Mouse (Mus musculus): ENCODE data around the gene Trabd2b. TPM values are rescaled to one million over a fixed set of nuclear protein-coding genes. Genes with fewer than 3 reads are reported as not detected.

Trabd2b gene
- polyA plus RNA-seq, 1 experiment: 0.63 TPM

GRCm38 (mm10) chr4:114593554-114594215 is 187.2 kb downstream of the Trabd2b start:
- Histone ChIP-seq H3K4me3 (ENCODE audit: low read depth, low read length) (no peak overlapping the region), H3K9ac (ENCODE audit: low read depth, poor library complexity, severe bottlenecking) (no peak overlapping the region), H3K27ac (ENCODE audit: insufficient read depth, low read length) (no peak overlapping the region), H3K27me3 (ENCODE audit: control insufficient read depth, insufficient read depth, low read length, poor library complexity, severe bottlenecking) (no peaks in the 10 kb centered on the region), H3K4me1 (ENCODE audit: control insufficient read depth, insufficient read depth, low read length) (no peaks in the 10 kb centered on the region), H3K36me3 (ENCODE audit: control insufficient read depth, insufficient read depth, low read length, poor library complexity, severe bottlenecking) (no peaks in the 10 kb centered on the region), H3K9me3 (replicated peaks; ENCODE audit: control insufficient read depth, insufficient read depth, low read length, poor library complexity, severe bottlenecking) (no peaks in the 10 kb centered on the region)
- TF ChIP-seq CTCF (IDR thresholded peaks at IDR 0.05; ENCODE audit: low read depth, low read length) (no peak), POLR2A (IDR thresholded peaks at IDR 0.05; ENCODE audit: insufficient read depth, low read length) (no peak), EP300 (IDR thresholded peaks at IDR 0.05; ENCODE audit: insufficient read depth, low read depth, low read length) (no peak)

GRCm38 (mm10) chr4:114595188-114595701 is 188.7 kb downstream of the Trabd2b start:
- Histone ChIP-seq H3K36me3 (ENCODE audit: control insufficient read depth, insufficient read depth, low read length, poor library complexity, severe bottlenecking) (no peaks in the 10 kb centered on the region), H3K9ac (ENCODE audit: low read depth, poor library complexity, severe bottlenecking) (no peak overlapping the region), H3K27me3 (ENCODE audit: control insufficient read depth, insufficient read depth, low read length, poor library complexity, severe bottlenecking) (no peaks in the 10 kb centered on the region), H3K27ac (ENCODE audit: insufficient read depth, low read length) (no peak overlapping the region), H3K4me1 (ENCODE audit: control insufficient read depth, insufficient read depth, low read length) (no peaks in the 10 kb centered on the region), H3K4me3 (ENCODE audit: low read depth, low read length) (no peak overlapping the region), H3K9me3 (replicated peaks; ENCODE audit: control insufficient read depth, insufficient read depth, low read length, poor library complexity, severe bottlenecking) (no peaks in the 10 kb centered on the region)
- no peak for TF ChIP-seq EP300 (IDR thresholded peaks at IDR 0.05; ENCODE audit: insufficient read depth, low read depth, low read length)
- no peak for TF ChIP-seq CTCF (IDR thresholded peaks at IDR 0.05; ENCODE audit: low read depth, low read length)
- no peak for TF ChIP-seq POLR2A (IDR thresholded peaks at IDR 0.05; ENCODE audit: insufficient read depth, low read length)

GRCm38 (mm10) chr4:114599121-114599520 is 192.6 kb downstream of the Trabd2b start:
- H3K4me3 ChIP-seq (ENCODE audit: low read depth, low read length): no peak overlapping the region
- TF ChIP-seq CTCF (IDR thresholded peaks at IDR 0.05; ENCODE audit: low read depth, low read length) (no peak), EP300 (IDR thresholded peaks at IDR 0.05; ENCODE audit: insufficient read depth, low read depth, low read length) (no peak), POLR2A (IDR thresholded peaks at IDR 0.05; ENCODE audit: insufficient read depth, low read length) (no peak)
- no peak overlapping the region for H3K27ac ChIP-seq (ENCODE audit: insufficient read depth, low read length)
- no peaks in the 10 kb centered on the region for H3K36me3 ChIP-seq (ENCODE audit: control insufficient read depth, insufficient read depth, low read length, poor library complexity, severe bottlenecking)
- no peak overlapping the region for H3K9ac ChIP-seq (ENCODE audit: low read depth, poor library complexity, severe bottlenecking)
- H3K9me3 ChIP-seq (replicated peaks; ENCODE audit: control insufficient read depth, insufficient read depth, low read length, poor library complexity, severe bottlenecking): no peaks in the 10 kb centered on the region
- H3K4me1 ChIP-seq (ENCODE audit: control insufficient read depth, insufficient read depth, low read length): no peaks in the 10 kb centered on the region
- H3K27me3 ChIP-seq (ENCODE audit: control insufficient read depth, insufficient read depth, low read length, poor library complexity, severe bottlenecking): no peaks in the 10 kb centered on the region

GRCm38 (mm10) chr4:114601201-114602009 is 194.9 kb downstream of the Trabd2b start:
- no peak overlapping the region for H3K4me3 ChIP-seq (ENCODE audit: low read depth, low read length)
- TF ChIP-seq POLR2A (IDR thresholded peaks at IDR 0.05; ENCODE audit: insufficient read depth, low read length): no peak
- TF ChIP-seq CTCF (IDR thresholded peaks at IDR 0.05; ENCODE audit: low read depth, low read length): no peak
- TF ChIP-seq EP300 (IDR thresholded peaks at IDR 0.05; ENCODE audit: insufficient read depth, low read depth, low read length): no peak
- no peak overlapping the region for H3K9ac ChIP-seq (ENCODE audit: low read depth, poor library complexity, severe bottlenecking)
- H3K27ac ChIP-seq (ENCODE audit: insufficient read depth, low read length): no peak overlapping the region
- no peaks in the 10 kb centered on the region for H3K27me3 ChIP-seq (ENCODE audit: control insufficient read depth, insufficient read depth, low read length, poor library complexity, severe bottlenecking)
- no peaks in the 10 kb centered on the region for H3K4me1 ChIP-seq (ENCODE audit: control insufficient read depth, insufficient read depth, low read length)
- no peaks in the 10 kb centered on the region for H3K36me3 ChIP-seq (ENCODE audit: control insufficient read depth, insufficient read depth, low read length, poor library complexity, severe bottlenecking)
- H3K9me3 ChIP-seq (replicated peaks; ENCODE audit: control insufficient read depth, insufficient read depth, low read length, poor library complexity, severe bottlenecking): no peaks in the 10 kb centered on the region

- Histone ChIP-seq H3K27ac (ENCODE audit: insufficient read depth, low read length) (no peak overlapping the region), H3K4me3 (ENCODE audit: low read depth, low read length) (no peak overlapping the region), H3K27me3 (ENCODE audit: control insufficient read depth, insufficient read depth, low read length, poor library complexity, severe bottlenecking) (no peaks in the 10 kb centered on the region), H3K4me1 (ENCODE audit: control insufficient read depth, insufficient read depth, low read length) (no peaks in the 10 kb centered on the region), H3K36me3 (ENCODE audit: control insufficient read depth, insufficient read depth, low read length, poor library complexity, severe bottlenecking) (no peaks in the 10 kb centered on the region), H3K9me3 (replicated peaks; ENCODE audit: control insufficient read depth, insufficient read depth, low read length, poor library complexity, severe bottlenecking) (no peaks in the 10 kb centered on the region), H3K9ac (ENCODE audit: low read depth, poor library complexity, severe bottlenecking) (no peak overlapping the region)
- TF ChIP-seq EP300 (IDR thresholded peaks at IDR 0.05; ENCODE audit: insufficient read depth, low read depth, low read length) (no peak), CTCF (IDR thresholded peaks at IDR 0.05; ENCODE audit: low read depth, low read length) (no peak), POLR2A (IDR thresholded peaks at IDR 0.05; ENCODE audit: insufficient read depth, low read length) (no peak)
These were observed 199.1 kb downstream of the Trabd2b start for GRCm38 (mm10) chr4:114605670-114606069.

GRCm38 (mm10) chr4:114607873-114608272 is 201.3 kb downstream of the Trabd2b start:
- H3K27me3 ChIP-seq (ENCODE audit: control insufficient read depth, insufficient read depth, low read length, poor library complexity, severe bottlenecking): no peaks in the 10 kb centered on the region
- no peaks in the 10 kb centered on the region for H3K9me3 ChIP-seq (replicated peaks; ENCODE audit: control insufficient read depth, insufficient read depth, low read length, poor library complexity, severe bottlenecking)

More at GRCm38 (mm10) chr4:114607873-114608272, 201.3 kb downstream of the Trabd2b start:
- no peak overlapping the region for H3K27ac ChIP-seq (ENCODE audit: insufficient read depth, low read length)
- H3K36me3 ChIP-seq (ENCODE audit: control insufficient read depth, insufficient read depth, low read length, poor library complexity, severe bottlenecking): no peaks in the 10 kb centered on the region
- H3K4me1 ChIP-seq (ENCODE audit: control insufficient read depth, insufficient read depth, low read length): no peaks in the 10 kb centered on the region
- H3K9ac ChIP-seq (ENCODE audit: low read depth, poor library complexity, severe bottlenecking): no peak overlapping the region
- TF ChIP-seq EP300 (IDR thresholded peaks at IDR 0.05; ENCODE audit: insufficient read depth, low read depth, low read length) (no peak), CTCF (IDR thresholded peaks at IDR 0.05; ENCODE audit: low read depth, low read length) (no peak), POLR2A (IDR thresholded peaks at IDR 0.05; ENCODE audit: insufficient read depth, low read length) (no peak)
- H3K4me3 ChIP-seq (ENCODE audit: low read depth, low read length): no peak overlapping the region

Data from ES-Bruce4 (cell line).